Mouse (Mus musculus) liver, adult 2 months (tissue): ENCODE measurements at regions not wholly inside any gene's neighbourhood (a gene's known extent, or its start where the extent isn't known, plus 50 kb on each side); places are given as distances from the start of the nearest gene placed in this dataset.

Experiments
- CTCF ChIP-seq: fragments of 200-500 bp; IDR thresholded peaks from 2 replicates; pipeline ENCODE4 v1.5.1; 2011; ENCODE audit warnings: low read depth, low read length, control low read depth
- POLR2A ChIP-seq: fragments of 200-500 bp; IDR thresholded peaks from 2 replicates; pipeline ENCODE4 v1.6.1; 2011; ENCODE audit warnings: low read length, control low read depth; ENCODE audit not compliant: insufficient read depth; ENCODE audit errors: extremely low read depth

GRCm38 (mm10) chr4:34122959-34123520 is 73.0 kb upstream of the Spaca1 start:
- no peak for TF ChIP-seq POLR2A
- TF ChIP-seq CTCF: no peak
